Mouse (Mus musculus) cortical plate, adult 2 months (tissue): ENCODE results near the gene Il9r.

ENCODE experiments used
- CTCF ChIP-seq: fragments of 200-500 bp; IDR thresholded peaks from 2 replicates; pipeline ENCODE4 v1.5.1; 2011; ENCODE audit warnings: mild to moderate bottlenecking, control low read depth, low read length; ENCODE audit not compliant: insufficient read depth; ENCODE audit errors: extremely low read depth
- POLR2A ChIP-seq: fragments of 200-500 bp; IDR thresholded peaks from 2 replicates; pipeline ENCODE4 v1.6.1; 2011; ENCODE audit warnings: mild to moderate bottlenecking, low read length, control low read depth; ENCODE audit not compliant: insufficient read depth; ENCODE audit errors: extremely low read depth

GRCm38 (mm10) chr11:32244064-32244463 is 44.0 kb upstream of the Il9r start:
- TF ChIP-seq CTCF (no peak), POLR2A (no peak)
